Mouse (Mus musculus): Measurements from ENCODE around the gene Fcnb.

Fcnb gene

DNA sequence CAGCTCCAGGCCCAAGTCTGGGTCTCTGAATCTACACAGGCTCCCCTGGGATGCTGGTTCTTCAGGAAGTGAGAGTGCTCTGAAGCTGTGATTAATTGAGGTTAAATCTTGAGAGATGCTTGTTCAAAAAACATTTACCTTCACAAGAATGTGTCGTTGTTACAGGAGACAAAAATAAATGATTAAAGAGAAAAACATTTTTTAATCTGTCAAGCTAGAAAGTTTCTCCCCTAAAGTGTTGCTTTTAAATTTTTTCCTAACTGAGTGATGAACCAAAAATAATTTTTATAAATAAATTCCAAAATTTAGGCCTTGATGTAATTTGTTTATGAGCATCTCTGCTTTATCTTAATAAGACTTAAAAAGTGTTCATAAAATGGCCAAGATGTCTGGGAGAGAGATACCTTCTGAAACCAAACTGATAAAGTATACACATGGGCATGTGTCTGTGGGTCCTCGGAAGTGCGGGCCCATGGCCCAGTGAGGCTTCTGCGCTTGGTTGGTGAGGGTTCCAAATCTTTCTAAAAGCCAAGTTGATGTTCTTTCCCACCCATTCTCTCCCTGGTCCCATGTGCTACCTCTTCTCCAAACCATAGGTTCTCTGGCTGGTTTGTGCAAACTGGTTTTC, 20.9 kb downstream of the Fcnb start:
- no peak for DNase-seq (ENCODE audit: low read depth, low spot score)
- Histone ChIP-seq H3K27me3 (ENCODE audit: control insufficient read depth, insufficient read depth, low read length, poor library complexity, severe bottlenecking) (no peaks in the 10 kb centered on the region), H3K36me3 (ENCODE audit: control insufficient read depth, insufficient read depth, low read length, poor library complexity, severe bottlenecking) (no peaks in the 10 kb centered on the region)

DNA sequence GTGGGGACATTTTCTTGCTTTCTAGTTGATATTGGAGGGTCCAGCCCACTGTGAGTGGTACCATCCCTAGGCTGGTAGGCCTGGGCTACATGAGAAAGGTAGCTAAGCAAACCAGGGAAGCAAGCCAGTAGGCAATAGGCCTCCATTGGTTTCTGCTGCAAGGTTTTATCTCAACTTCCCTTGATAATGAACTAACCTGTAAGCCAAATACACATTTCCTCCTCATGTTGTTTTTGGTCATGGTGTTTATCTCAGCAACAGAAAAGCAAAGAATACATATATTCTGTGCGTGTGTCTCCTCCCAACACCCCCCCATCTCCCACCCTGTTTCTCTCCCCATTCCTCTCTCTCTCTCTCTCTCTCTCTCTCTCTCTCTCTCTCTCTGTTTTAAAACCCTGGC, 24.8 kb downstream of the Fcnb start:
- H3K27me3 ChIP-seq (ENCODE audit: control insufficient read depth, insufficient read depth, low read length, poor library complexity, severe bottlenecking) = no peaks in the 10 kb centered on the region
- H3K36me3 ChIP-seq (ENCODE audit: control insufficient read depth, insufficient read depth, low read length, poor library complexity, severe bottlenecking) = no peaks in the 10 kb centered on the region

DNA sequence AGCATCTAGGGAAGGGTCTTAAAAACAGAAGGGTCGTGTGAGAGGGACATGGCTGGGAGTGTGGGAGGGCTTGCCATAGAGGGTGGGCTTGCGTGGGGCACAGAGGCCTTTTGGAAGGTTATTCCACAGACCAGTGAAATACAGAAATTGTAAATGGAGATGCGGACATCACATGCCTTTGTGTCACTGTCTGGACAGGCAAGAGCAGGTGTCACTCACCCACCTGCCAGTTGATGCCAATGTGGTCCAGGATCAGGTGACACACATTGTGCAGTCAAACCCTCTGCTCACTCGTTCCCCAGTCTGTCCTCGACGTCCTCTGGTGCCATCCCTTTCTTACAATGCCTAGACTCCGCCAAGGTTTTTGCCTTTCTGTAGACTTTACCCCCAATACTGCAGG, 37.6 kb downstream of the Fcnb start:
- no peak for DNase-seq (ENCODE audit: low read depth, low spot score)
- H3K36me3 ChIP-seq (ENCODE audit: control insufficient read depth, insufficient read depth, low read length, poor library complexity, severe bottlenecking) = no peaks in the 10 kb centered on the region
- no peaks in the 10 kb centered on the region for H3K27me3 ChIP-seq (ENCODE audit: control insufficient read depth, insufficient read depth, low read length, poor library complexity, severe bottlenecking)

More for the DNA sequence above, 24.8 kb downstream of the Fcnb start:
- DNase-seq (ENCODE audit: low read depth, low spot score) = no peak

DNA sequence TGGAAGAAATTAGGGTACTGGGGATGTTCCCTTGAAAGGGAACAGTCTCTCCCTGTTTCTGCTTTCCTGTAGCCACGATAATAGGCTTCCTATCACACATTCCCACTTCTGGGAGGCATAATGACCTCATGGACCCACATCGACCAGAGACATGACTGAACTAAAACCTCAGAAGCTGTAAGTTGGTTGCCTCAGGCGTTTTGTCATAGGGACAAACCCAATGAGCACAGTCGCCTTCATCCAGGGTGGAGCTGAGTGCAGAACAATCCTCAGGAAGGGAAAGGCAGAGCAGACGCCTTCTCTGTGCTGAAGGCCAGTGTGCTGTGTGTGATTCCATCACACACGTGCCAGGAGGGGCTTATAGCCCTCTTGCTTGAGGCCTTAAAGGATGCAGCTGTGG, 38.4 kb downstream of the Fcnb start:
- DNase-seq (ENCODE audit: low read depth, low spot score) = no peak

DNA sequence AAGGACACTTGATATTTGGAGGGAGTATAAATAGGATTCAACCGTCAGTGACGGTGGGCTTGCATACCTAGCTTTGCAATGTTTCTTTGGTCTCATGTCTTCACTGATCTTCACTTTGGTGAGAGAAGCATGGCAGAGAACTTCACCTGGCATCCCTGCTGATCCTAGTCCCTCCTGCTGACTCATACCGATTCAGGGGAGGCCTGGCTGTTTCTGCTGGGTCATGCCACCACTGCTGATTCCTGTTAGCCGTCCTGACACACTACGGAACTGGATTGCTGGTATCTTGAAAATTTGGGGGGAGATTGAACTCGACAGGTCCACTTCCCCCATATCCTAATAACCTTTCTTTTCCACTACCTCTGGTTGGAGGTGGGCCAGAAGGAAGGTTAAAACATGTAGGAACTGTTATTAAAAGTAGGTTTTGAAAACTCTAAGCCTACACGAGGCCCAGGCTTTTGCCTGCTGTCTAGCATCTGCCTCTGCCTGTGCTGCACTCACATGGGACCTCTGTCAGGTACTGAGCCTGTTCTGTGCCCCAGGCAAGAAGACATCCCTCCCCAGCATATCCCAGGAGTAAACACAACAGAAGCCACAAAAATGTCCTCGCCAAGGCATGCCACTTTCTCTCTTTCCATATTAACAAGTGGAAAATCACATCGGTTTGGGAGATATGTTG, 39.6 kb downstream of the Fcnb start:
- H3K27me3 ChIP-seq (ENCODE audit: control insufficient read depth, insufficient read depth, low read length, poor library complexity, severe bottlenecking) = no peaks in the 10 kb centered on the region
- H3K36me3 ChIP-seq (ENCODE audit: control insufficient read depth, insufficient read depth, low read length, poor library complexity, severe bottlenecking) = no peaks in the 10 kb centered on the region
- DNase-seq (ENCODE audit: low read depth, low spot score) = no peak

More for the DNA sequence above, 38.4 kb downstream of the Fcnb start:
- no peaks in the 10 kb centered on the region for H3K36me3 ChIP-seq (ENCODE audit: control insufficient read depth, insufficient read depth, low read length, poor library complexity, severe bottlenecking)
- no peaks in the 10 kb centered on the region for H3K27me3 ChIP-seq (ENCODE audit: control insufficient read depth, insufficient read depth, low read length, poor library complexity, severe bottlenecking)

DNA sequence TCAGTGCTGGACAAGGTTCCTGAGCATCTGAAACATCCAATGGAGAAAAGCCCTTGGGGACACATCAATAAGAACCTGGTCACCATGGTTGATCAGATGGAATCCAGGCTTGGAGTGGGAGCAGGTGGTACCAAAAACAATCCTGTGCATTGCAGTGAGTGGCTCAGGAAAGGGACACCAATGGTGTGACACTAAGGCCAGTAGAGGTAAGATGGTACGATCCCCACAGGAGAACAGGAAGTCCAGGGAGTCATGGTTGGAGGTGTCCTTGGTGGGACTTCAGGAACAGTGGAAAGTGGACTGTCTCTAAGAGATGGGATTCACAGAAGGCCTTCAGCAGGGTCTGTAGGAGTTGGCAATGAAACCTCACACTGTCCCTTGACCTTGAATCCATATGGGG, 44.2 kb downstream of the Fcnb start:
- Histone ChIP-seq H3K27me3 (ENCODE audit: control insufficient read depth, insufficient read depth, low read length, poor library complexity, severe bottlenecking) (no peaks in the 10 kb centered on the region), H3K36me3 (ENCODE audit: control insufficient read depth, insufficient read depth, low read length, poor library complexity, severe bottlenecking) (no peaks in the 10 kb centered on the region)
- DNase-seq (ENCODE audit: low read depth, low spot score) = no peak

DNA sequence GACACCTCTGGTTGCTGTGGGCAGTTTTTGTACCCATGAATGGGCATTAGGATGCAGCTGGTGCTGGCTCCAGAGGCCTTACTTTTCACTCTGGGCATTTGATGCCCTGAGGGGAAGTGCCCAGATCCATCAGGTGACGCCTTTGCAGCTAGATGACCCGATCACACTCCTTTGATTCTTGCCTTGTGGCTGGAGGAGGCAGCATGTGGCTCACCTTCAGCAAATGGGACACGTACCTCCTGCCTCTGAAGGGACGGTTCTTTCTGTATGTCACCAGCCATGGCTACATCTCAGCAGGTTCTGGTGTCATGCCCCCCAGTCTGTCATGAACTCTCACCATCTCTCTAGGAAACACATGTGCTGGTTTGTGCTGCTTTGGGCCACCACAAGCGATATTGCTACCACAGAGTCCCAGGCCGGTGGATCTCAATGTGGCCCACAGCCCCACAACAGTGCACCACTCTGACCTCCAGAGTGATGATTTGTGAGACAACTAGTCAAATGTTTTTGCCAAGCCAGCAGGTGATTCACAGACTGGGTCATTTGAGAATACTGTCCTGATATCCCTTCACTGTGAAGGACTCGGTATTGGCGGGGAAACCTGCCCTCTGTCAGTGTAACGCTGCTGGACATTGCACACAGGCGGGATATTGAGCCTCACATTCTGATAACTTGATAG, 44.9 kb downstream of the Fcnb start:
- Histone ChIP-seq H3K27me3 (ENCODE audit: control insufficient read depth, insufficient read depth, low read length, poor library complexity, severe bottlenecking) (no peaks in the 10 kb centered on the region), H3K36me3 (ENCODE audit: control insufficient read depth, insufficient read depth, low read length, poor library complexity, severe bottlenecking) (no peaks in the 10 kb centered on the region)
- no peak for DNase-seq (ENCODE audit: low read depth, low spot score)

DNA sequence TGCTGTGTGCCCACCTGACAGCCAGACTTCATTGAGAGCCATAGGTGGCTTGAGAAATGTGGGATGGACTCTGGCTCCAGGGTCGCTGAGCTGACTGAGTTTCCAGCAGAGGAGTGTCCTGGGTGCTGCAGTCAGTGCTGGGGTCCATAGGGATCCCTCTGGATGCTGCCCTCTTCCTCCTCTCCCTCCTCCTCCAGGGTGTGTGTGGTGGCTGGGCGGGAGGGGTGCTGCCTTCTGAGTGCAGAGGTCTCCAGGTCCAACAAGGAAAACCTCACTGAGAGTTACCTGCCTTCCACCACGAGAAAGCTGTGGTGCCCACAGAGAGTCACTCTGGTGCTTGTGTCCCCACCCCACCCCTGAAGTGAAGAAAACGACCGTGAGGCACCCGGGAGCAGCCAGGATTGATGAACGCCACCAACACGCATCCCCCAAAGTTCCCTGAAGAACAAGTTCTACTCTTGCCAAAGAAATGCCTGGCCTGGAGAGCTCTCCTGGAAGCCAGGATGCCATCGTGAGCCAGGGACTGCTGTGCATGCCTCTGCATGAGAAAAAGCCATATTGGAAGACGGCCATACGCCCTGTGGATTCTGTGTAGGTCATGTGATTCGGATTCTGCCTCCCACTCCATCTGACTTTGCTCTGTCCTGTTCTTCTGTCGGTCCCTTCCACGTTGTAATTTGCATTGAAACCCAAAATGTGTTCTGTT, 46.1 kb downstream of the Fcnb start:
- H3K36me3 ChIP-seq (ENCODE audit: control insufficient read depth, insufficient read depth, low read length, poor library complexity, severe bottlenecking) = no peaks in the 10 kb centered on the region
- H3K27me3 ChIP-seq (ENCODE audit: control insufficient read depth, insufficient read depth, low read length, poor library complexity, severe bottlenecking) = no peaks in the 10 kb centered on the region
- no peak for DNase-seq (ENCODE audit: low read depth, low spot score)

DNA sequence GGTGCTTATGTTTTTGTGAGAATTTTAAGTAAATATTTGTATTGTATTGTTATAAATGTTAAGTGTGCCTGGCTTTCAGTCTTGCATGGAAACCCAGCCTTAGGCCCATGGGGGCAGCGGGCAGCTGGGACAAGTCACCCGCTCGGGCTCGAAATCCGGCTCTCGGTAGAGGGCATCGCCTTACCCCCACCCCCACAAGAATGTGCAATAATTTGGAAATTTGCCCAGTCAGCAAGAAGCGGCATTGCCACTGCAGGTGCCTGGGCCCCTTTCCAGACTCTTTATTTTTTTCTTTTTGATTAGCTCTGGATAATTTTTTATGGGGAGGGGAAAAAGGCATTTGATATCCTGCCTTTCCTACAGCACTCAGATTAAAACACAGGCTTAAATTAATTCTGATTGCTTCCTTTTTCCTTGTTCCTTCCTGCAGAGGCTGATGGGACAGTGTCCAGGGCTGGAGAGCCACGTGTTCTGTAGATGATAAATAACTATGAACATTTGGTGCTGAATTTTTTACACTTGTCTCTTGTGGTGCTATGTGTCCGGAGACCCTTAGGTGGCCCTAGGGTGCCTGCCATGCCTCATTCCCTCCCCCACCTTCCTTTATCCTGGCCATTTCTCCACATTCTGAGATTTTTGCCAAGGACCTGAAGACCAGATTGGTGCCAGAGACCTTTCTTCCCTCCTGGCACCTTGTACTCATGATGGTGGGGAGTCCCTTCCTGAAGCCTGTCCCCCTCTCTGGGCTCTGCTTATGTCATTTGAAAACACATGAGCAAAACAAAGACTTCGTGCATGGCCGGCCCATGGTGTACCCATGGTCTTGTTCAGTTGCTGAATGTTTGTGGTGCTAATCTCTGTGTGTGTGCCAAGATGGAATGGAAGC, 46.9 kb downstream of the Fcnb start:
- DNase-seq (ENCODE audit: low read depth, low spot score) = no peak
- Histone ChIP-seq H3K27me3 (ENCODE audit: control insufficient read depth, insufficient read depth, low read length, poor library complexity, severe bottlenecking) (no peaks in the 10 kb centered on the region), H3K36me3 (ENCODE audit: control insufficient read depth, insufficient read depth, low read length, poor library complexity, severe bottlenecking) (no peaks in the 10 kb centered on the region)

DNA sequence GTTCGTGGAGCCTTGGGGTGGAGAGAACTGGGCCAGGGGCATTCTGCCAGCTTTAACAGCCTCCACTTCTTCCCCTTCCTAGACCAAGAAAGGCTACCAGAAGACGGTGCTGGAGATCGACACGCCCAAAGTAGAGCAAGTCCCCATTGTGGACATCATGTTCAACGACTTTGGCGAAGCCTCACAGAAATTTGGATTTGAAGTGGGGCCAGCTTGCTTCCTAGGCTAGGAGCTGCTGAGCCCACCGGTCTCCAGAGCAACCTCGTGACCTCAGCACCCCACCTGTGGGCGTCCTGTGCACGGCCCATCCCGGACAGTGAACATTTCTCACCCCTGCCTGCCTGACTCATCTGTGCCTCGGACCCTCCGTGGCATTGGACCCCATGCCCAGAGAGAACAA, 47.9 kb downstream of the Fcnb start:
- H3K36me3 ChIP-seq (ENCODE audit: control insufficient read depth, insufficient read depth, low read length, poor library complexity, severe bottlenecking) = no peaks in the 10 kb centered on the region
- no peak for DNase-seq (ENCODE audit: low read depth, low spot score)
- H3K27me3 ChIP-seq (ENCODE audit: control insufficient read depth, insufficient read depth, low read length, poor library complexity, severe bottlenecking) = no peaks in the 10 kb centered on the region

DNA sequence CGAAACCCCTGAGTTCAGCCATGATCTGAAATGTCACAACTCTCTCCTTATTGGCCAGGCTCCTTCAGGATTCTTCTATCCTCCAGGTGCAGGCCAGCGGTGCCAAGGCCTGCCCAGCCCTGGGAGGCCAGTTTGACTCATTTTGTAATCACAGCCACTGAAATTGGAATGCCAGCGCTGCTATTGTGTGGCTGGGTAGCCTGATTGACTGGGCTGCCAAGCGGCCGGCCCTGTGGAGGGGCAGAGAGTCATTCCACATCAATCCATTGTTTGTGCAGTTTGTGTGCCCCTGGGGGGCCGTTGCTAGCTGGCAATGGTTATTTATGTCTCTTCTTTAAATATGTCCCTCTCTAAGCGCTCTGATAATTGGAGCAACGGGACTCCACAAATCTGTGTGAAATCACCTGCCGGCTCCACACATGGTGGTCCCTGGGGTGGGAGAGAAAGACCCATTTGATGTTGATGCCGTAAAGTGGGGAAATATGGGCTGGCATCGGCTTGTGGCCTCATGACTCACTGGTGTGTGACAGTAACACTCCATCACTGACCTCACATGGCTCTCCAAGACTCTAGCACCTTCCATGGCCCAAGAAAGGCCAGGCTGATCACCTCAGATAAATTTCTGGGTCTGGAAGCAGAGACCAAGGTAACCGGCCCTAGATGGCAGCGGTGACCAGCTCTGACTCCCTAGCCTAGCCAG, 50.5 kb downstream of the Fcnb start:
- no peaks in the 10 kb centered on the region for H3K27me3 ChIP-seq (ENCODE audit: control insufficient read depth, insufficient read depth, low read length, poor library complexity, severe bottlenecking)
- H3K36me3 ChIP-seq (ENCODE audit: control insufficient read depth, insufficient read depth, low read length, poor library complexity, severe bottlenecking) = no peaks in the 10 kb centered on the region
- DNase-seq (ENCODE audit: low read depth, low spot score) = no peak

DNA sequence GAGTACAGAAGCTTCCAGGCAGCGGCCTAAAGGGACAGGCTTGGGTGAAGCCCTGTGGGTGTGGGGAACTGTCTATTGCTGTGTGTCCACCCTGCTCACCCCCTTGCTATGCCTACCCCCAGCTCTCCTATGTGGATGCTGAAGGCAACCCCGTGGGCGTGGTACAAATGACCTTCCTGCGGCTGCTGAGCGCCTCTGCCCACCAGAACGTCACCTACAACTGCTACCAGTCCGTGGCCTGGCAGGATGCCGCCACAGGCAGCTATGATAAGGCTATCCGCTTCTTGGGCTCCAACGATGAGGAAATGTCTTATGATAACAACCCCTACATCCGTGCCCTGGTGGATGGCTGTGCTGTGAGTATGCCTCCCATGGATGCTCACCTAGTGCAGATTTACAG, 52.2 kb downstream of the Fcnb start:
- H3K36me3 ChIP-seq (ENCODE audit: control insufficient read depth, insufficient read depth, low read length, poor library complexity, severe bottlenecking) = no peaks in the 10 kb centered on the region

DNA sequence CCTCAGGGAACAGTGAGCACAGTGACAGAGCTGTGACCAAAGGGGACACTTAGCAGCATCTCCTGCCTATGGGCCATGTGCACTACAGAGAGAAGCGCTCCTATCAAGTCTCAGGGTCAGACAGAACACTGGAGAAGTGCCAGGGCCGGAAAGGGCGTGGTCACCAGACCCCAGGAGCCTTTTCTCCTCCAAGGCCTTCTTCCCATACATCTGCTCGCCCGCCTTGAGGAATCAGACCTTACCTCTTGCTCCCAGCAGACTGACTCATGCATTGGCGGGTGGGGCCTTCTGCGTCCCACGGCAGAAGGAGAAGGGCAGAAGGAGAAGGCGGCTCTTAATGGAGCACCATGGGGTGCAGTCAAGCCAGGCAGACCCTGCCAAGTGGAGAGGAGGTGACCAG, 52.8 kb downstream of the Fcnb start:
- no peak for DNase-seq (ENCODE audit: low read depth, low spot score)
- H3K36me3 ChIP-seq (ENCODE audit: control insufficient read depth, insufficient read depth, low read length, poor library complexity, severe bottlenecking) = no peaks in the 10 kb centered on the region

More for the DNA sequence above, 52.2 kb downstream of the Fcnb start:
- no peak for DNase-seq (ENCODE audit: low read depth, low spot score)
- no peaks in the 10 kb centered on the region for H3K27me3 ChIP-seq (ENCODE audit: control insufficient read depth, insufficient read depth, low read length, poor library complexity, severe bottlenecking)

More for the DNA sequence above, 52.8 kb downstream of the Fcnb start:
- H3K27me3 ChIP-seq (ENCODE audit: control insufficient read depth, insufficient read depth, low read length, poor library complexity, severe bottlenecking) = no peaks in the 10 kb centered on the region
